Mouse (Mus musculus) G1E (cell line): Measurements from ENCODE around the gene Prrt3. TPM values are rescaled to one million over a fixed set of nuclear protein-coding genes. Genes with fewer than 3 reads are reported as not detected.

Source experiments
- ATAC-seq: 2 replicates; pipeline ENCODE4 v1.8.0; 2016; ENCODE audit warnings: mild to moderate bottlenecking; ENCODE audit not compliant: insufficient number of reproducible peaks, poor library complexity, low FRiP score, severe bottlenecking; ENCODE audit errors: extremely low read depth
- DNase-seq: peaks from one replicate; pipeline ENCODE4 v3.0.0; 2012; ENCODE audit warnings: low spot score
- H3K27me3 ChIP-seq: 2 replicates; pipeline ENCODE4 v1.6.1; 2012; ENCODE audit warnings: mild to moderate bottlenecking, low read length, inconsistent platforms; ENCODE audit not compliant: insufficient read depth
- H3K36me3 ChIP-seq: replicated peaks from 2 replicates; pipeline ENCODE3; 2012; ENCODE audit warnings: mild to moderate bottlenecking, inconsistent platforms
- H3K4me1 ChIP-seq: 2 replicates; pipeline ENCODE4 v1.6.1; 2012; ENCODE audit warnings: low read depth, low read length, inconsistent platforms, mixed read lengths; ENCODE audit not compliant: insufficient read depth
- H3K4me3 ChIP-seq: 2 replicates; pipeline ENCODE4 v1.5.1; 2012; ENCODE audit warnings: low read depth, mild to moderate bottlenecking, inconsistent platforms, low read length, moderate library complexity, mixed read lengths
- H3K9me3 ChIP-seq: replicated peaks from 2 replicates; pipeline ENCODE4 v1.6.1; 2012; ENCODE audit warnings: inconsistent platforms
- CTCF ChIP-seq: IDR thresholded peaks from 2 replicates; pipeline ENCODE4 v1.5.1; 2012; ENCODE audit warnings: low read depth, low read length, inconsistent platforms, mixed read lengths
- GATA1 ChIP-seq: IDR thresholded peaks from 2 replicates; pipeline ENCODE4 v1.6.1; 2012; ENCODE audit warnings: borderline replicate concordance, low read length, inconsistent platforms, mixed read lengths
- GATA2 ChIP-seq: IDR thresholded peaks from 2 replicates; pipeline ENCODE4 v1.6.1; 2012; ENCODE audit warnings: low read depth, low read length, inconsistent platforms, borderline replicate concordance
- POLR2AphosphoS5 ChIP-seq: IDR thresholded peaks from 2 replicates; pipeline ENCODE4 v1.6.1; 2012; ENCODE audit warnings: low read depth, low read length, inconsistent platforms; ENCODE audit not compliant: insufficient replicate concordance
- TAL1 ChIP-seq: conservative IDR thresholded peaks from 2 replicates; pipeline ENCODE4 v1.6.1; 2012; ENCODE audit warnings: low read depth, low read length, inconsistent platforms, mixed read lengths
- polyA plus RNA-seq: library from polyadenylated mRNA; stranded (reverse); fragments of >175 nt; gene quantifications from 2 replicates; pipeline ENCODE4 v1.2.3, GENCODE M21; 2012
- total RNA-seq, 2 experiments: library from RNA; stranded (forward) in 1 of 2; stranded (reverse) in 1 of 2; fragments of 200-1000 nt in 1 of 2; fragments of >200 nt in 1 of 2; fragmentation: Nextera tagmentation in 1 of 2; gene quantifications; 2 replicates each; pipeline ENCODE4 v1.2.3; 2014 to 2017

The Prrt3 gene
- total and polyA plus RNA-seq, 3 experiments = under 0.01 TPM; not detected in 2

GRCm38 (mm10) chr6:113508272-113508946 lies 6.7 kb upstream of the Prrt3 start:
- Histone ChIP-seq H3K27me3 (peaks cover 37% of the 10 kb centered on the region), H3K4me1 (no peaks in the 10 kb centered on the region), H3K9me3 (no peaks in the 10 kb centered on the region), H3K36me3 (peaks cover 8% of the 10 kb centered on the region), H3K4me3 (no peak overlapping the region)
- DNase-seq (no peak), ATAC-seq (no peak)
- TF ChIP-seq TAL1 (no peak), GATA1 (no peak), POLR2AphosphoS5 (no peak), GATA2 (no peak), CTCF (no peak)

GRCm38 (mm10) chr6:113507130-113507529 lies 5.4 kb upstream of the Prrt3 start:
- H3K4me1 ChIP-seq = no peaks in the 10 kb centered on the region
- no peak overlapping the region for H3K4me3 ChIP-seq
- peaks cover 44% of the 10 kb centered on the region for H3K27me3 ChIP-seq
- H3K9me3 ChIP-seq = no peaks in the 10 kb centered on the region
- TF ChIP-seq TAL1 (no peak), GATA1 (no peak), POLR2AphosphoS5 (no peak), GATA2 (no peak), CTCF (no peak)
- DNase-seq = no peak
- no peaks in the 10 kb centered on the region for H3K36me3 ChIP-seq
- ATAC-seq = no peak

- no peak overlapping the region for H3K4me3 ChIP-seq
- peaks cover 57% of the 10 kb centered on the region for H3K27me3 ChIP-seq
- H3K9me3 ChIP-seq = no peaks in the 10 kb centered on the region
- no peak for TF ChIP-seq TAL1
- no peak for TF ChIP-seq CTCF
- TF ChIP-seq GATA1 = no peak
- TF ChIP-seq POLR2AphosphoS5 = no peak
- TF ChIP-seq GATA2 = no peak
- DNase-seq (no peak), ATAC-seq (no peak)
- peaks cover 3% of the 10 kb centered on the region; the same call in 1 of the 2 replicates for H3K4me1 ChIP-seq
- H3K36me3 ChIP-seq = no peaks in the 10 kb centered on the region
These were observed 4.0 kb upstream of the Prrt3 start for GRCm38 (mm10) chr6:113505689-113506088.

GRCm38 (mm10) chr6:113502801-113503200 lies 1.1 kb upstream of the Prrt3 start:
- Histone ChIP-seq H3K4me3 (no peak overlapping the region), H3K27me3 (peaks cover 64% of the 10 kb centered on the region), H3K9me3 (no peaks in the 10 kb centered on the region), H3K4me1 (peaks cover 7% of the 10 kb centered on the region), H3K36me3 (no peaks in the 10 kb centered on the region)
- DNase-seq (no peak), ATAC-seq (no peak)
- no peak for TF ChIP-seq GATA2
- no peak for TF ChIP-seq GATA1
- TF ChIP-seq CTCF = no peak
- TF ChIP-seq POLR2AphosphoS5 = no peak
- TF ChIP-seq TAL1 = no peak

- Histone ChIP-seq H3K9me3 (peaks cover 5% of the 10 kb centered on the region), H3K36me3 (peaks cover 7% of the 10 kb centered on the region), H3K27me3 (peaks cover 66% of the 10 kb centered on the region), H3K4me1 (peaks cover 7% of the 10 kb centered on the region), H3K4me3 (no peak overlapping the region)
- no peak for DNase-seq
- no peak for ATAC-seq
- TF ChIP-seq POLR2AphosphoS5 = no peak
- TF ChIP-seq GATA1 = no peak
- no peak for TF ChIP-seq CTCF
- TF ChIP-seq GATA2 = no peak
- TF ChIP-seq TAL1 = no peak
These were observed 2.4 kb downstream of the Prrt3 start for GRCm38 (mm10) chr6:113499346-113499745.

GRCm38 (mm10) chr6:113495071-113495675 lies 6.6 kb downstream of the Prrt3 start:
- ATAC-seq (no peak), DNase-seq (no peak)
- no peak overlapping the region for H3K4me3 ChIP-seq
- no peak for TF ChIP-seq GATA1
- no peak for TF ChIP-seq GATA2
- TF ChIP-seq CTCF = no peak
- TF ChIP-seq TAL1 = no peak
- TF ChIP-seq POLR2AphosphoS5 = no peak
- H3K4me1 ChIP-seq = peaks cover 8% of the 10 kb centered on the region
- peaks cover 7% of the 10 kb centered on the region for H3K9me3 ChIP-seq
- peaks cover 33% of the 10 kb centered on the region for H3K27me3 ChIP-seq
- peaks cover 40% of the 10 kb centered on the region for H3K36me3 ChIP-seq
